Mouse (Mus musculus): Measurements from ENCODE around the gene 2210011C24Rik.

DNA sequence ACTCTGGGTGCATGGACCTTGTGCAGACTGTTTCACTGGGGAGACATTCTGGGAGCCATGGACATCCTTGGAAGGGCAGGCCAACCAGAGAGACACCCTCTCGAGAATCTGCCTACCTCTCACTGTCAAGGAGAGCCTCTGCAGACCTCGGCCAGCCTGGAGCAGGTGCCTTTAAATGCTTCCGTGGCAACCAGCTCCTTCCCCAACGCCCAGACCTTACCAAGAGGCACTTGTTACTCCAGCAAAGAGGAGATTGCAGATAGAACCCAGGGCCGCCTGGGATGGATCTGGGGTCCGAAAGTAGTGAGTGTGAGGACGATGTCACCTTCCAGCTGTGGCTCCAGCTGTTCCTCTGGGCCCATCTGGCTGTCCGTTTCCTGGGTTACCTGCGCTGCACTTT is 33.8 kb downstream of the 2210011C24Rik start:
- TF ChIP-seq CTCF (IDR thresholded peaks at IDR 0.05) (no peak), EP300 (IDR thresholded peaks at IDR 0.05) (no peak)

All from lung, postnatal 0 days (tissue).